Mouse (Mus musculus): ENCODE data around the gene Il24. TPM values are rescaled to one million over a fixed set of nuclear protein-coding genes. Genes with fewer than 3 reads are reported as not detected.

Il24 gene
- total RNA-seq, 2 experiments from 2014 or later, result not detected

DNA sequence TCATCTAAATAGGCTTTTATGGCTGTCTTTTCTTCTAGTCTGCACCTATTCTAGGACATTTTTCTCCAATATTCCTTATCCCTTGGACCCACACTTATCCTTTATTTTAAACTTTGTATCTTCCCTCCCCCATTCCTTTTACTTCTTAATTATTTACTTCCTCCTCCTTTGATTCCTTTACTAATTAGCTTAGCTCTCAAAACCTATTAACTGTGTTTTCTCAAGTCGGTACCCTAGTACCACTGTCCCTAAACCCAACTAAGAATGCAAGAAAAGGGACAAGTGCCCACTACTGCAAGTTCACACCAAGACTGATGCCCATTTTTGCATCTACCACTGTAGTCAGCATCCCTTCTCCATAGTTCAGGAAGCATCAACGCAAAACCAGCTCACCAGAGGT lies 31.5 kb downstream of the Il24 start:
- no peak for DNase-seq (ENCODE audit: low spot score in 2 of 2)

DNA sequence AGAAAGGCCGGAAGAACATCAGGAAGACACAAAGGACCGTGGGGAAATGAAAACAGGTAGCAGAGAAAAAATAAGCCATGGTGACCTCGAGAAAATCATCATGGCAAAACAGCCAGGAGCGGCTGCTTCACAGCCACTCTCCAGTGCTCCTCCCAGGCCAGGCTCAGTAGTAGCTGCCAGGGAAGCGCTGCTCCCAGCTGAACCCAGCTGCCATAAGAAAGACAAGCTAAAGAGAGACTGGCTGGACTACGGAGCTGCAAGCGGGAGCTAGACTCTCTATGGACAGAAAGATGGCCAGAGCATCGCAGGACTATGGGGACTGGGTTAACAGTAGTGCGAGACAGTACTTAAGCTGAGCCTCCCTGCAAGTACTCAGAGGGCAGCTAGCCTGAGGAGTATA lies 32.4 kb downstream of the Il24 start:
- no peak for DNase-seq (ENCODE audit: low spot score in 2 of 2)

DNA sequence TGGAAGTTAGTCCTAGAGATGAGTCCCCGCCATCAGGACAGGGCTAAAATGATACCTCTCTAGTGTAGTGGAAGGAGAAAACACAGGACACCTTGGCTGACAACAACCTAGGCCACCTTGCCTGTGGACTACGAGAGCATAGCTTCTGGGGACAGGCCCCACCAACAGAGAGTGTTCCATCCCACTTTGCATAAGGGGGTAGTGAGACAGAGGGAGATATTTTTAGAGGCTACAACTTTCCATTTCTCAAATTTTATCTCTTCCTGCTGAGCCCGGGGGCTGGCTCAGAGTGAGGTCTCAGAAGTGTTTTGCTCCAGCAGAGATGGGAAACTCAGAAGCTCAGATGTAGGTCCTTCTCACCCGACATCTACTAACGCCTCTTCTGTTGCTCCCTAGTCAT lies 36.8 kb downstream of the Il24 start:
- DNase-seq (ENCODE audit: low spot score in 2 of 2), result no peak

GRCm38 (mm10) chr1:130849530-130850214 lies 37.6 kb downstream of the Il24 start:
- no peak for DNase-seq (ENCODE audit: low spot score in 2 of 2)

GRCm38 (mm10) chr1:130844516-130844915 lies 42.7 kb downstream of the Il24 start:
- no peak for DNase-seq (ENCODE audit: low spot score in 2 of 2)

DNA sequence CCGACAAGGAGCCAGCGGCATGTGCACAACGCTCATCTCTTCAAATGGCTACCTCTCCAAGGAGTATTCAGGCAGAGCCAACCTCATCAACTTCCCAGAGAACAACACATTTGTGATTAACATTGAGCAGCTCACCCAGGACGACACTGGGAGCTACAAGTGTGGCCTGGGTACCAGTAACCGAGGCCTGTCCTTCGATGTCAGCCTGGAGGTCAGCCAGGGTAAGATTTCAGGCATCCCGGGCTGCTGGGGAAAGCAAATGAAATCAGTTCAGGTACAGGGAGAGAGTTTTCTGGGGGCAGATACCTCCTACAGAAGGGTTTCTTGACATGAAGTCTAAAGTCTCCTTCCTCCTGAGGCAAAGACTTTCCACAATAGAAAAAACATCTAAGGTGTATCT lies 45.6 kb downstream of the Il24 start:
- DNase-seq (ENCODE audit: low spot score in 2 of 2), result no peak

DNA sequence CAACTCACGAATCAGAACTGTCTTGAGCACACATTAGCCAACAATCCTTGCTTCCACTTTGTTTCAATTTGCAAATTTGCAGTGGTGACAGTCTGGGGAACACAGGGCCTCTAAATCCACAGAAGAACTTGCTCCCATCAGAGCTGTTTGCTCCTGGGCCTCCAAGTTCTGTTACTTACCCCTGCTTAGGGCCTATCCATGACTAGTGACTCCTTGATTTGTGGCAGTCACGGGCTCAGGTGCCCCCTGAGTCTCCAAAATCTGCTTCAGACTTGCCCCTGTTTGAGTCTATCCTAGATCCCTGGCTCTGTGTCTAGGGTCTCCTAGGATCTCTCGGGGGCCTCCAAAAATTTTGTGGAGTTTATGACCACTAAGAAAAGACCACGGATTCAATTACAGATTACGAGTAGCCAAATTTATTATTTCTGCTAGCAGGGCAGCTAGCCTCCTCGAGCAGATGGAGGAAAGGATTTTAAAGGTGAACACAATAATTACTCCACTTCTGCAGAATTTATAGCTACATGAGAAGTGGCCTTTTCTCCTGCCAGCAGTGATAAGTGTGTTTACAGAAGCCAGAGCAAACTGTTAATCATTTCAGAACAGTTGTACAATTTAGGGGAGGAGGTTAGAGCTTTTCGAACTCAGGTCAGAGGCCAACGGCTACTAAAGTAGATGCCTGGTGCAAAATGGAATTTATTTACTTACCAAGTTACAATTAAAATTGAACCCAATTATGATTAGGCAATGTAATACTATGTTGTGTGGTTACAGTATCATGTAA lies 46.5 kb downstream of the Il24 start:
- DNase-seq (ENCODE audit: low spot score in 2 of 2), result no peak

DNA sequence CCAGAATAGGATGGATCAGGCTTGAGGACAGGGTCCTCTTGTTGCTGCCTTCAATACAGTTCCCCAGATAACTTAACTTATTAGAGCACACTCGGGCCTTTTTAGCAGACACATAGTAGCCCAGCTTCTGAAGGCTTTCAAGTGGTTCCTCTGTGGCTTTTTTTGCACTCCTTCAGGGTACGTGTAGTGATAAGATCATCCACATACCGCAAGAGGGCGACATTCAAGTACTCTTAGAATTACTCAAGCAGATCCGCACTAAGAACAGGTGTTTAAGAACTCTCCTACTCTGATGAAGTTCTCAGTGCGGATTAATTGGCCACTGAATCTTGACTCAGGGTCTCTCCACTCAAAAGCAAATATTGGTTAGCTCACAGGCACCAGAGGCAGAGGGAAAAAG lies 49.0 kb downstream of the Il24 start:
- no peak for DNase-seq (ENCODE audit: low spot score in 2 of 2)

DNA sequence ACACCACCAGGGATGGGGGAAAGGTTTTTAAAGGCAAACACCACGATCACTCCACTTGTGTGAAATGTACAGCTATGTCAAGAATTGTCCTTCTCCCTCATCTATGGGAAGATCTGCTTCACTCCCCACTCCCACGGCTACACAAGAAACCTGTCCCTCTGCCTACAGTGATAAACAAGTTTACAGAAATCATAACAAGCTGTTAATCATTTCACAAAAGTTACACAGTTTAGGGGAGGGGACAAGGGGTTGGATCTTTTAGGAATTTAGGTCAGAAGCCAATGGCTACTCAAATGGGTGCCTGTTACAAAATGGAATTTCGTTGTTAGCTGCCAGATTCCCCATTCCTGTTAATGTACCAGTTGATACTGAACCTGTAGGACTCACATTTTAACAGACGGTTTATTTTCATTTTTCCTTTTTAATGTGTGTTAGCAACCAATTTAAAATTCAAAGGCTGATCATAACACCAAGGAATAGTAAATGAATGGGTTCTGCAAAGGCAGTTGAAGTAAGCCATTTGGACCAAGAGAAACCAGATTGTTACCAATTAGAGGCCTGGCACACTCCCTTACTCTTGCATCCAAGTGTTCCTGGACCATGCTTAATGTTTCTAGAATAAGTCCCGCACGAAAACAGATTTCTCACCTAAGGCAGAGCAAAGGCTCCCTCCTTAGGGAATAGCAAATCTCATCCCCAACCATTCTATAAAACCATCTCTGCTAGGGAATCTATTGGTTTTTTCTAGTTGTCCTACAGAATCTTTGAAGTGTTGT lies 51.9 kb downstream of the Il24 start:
- peak in 1 of 2 experiments; percentile 29 for DNase-seq (ENCODE audit: low spot score in 2 of 2)

DNA sequence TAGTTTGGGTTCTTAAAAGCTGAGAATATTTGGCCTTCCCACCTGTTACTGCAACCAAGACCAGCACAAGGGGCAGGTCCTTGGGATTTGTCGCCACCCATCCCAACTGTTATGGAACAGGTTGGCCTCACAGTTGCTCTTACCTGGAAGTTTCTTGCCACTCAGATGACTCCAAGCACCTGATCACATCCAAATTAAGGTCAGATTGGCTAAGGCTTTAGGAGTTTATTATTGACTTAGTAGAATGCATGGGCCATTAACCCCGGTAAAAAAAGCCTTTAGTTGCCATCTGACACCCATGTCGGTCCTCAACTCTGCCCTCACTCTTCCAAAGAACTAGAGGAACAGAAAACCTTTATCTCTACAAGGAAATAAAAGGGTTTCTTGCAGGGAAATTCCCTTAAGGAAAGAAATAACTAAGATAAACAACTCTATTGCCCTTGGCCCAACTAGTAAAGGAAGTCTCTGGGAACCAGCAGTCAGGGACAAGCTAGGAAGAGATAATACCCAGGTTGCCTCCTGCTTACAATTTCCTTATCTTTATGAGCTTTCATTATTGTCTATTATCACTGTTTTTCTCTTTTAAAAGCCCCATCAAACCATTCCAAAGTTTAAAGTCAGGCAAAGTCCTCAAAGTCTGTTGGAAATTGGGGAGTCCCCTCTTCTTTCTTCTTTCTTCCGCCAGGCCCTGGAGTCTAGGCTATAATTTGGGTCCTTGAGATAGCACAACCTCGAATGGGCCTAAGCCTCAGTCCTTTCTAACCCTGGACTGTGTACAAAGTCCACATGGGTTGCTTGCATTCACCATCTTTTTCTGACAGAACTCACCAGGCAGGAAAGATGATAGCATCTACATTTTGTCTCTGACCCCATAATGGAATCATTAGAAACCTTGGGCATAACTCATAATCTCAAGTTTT lies 54.8 kb downstream of the Il24 start:
- DNase-seq (ENCODE audit: low spot score in 2 of 2), result no peak

Other genes starting within 250 kb of the Il24 start
- 1 to 10 TPM; 1.1 to 1.2 TPM for gene C4bp, start 225.8 kb downstream of the Il24 start, total RNA-seq (2021)
- not detected for gene Gm29427, start 171.7 kb downstream of the Il24 start, total RNA-seq (2021)
- gene Yod1, start 170.1 kb downstream of the Il24 start, total RNA-seq (2021), result 10 to 100 TPM; 10.6 to 10.7 TPM
- gene Pfkfb2, start 158.2 kb downstream of the Il24 start, total RNA-seq (2021), result 10 to 100 TPM; 49.8 to 51.9 TPM
- gene AA986860, start 155.5 kb downstream of the Il24 start, total RNA-seq (2021), result under 1 TPM; 0.91 to 0.98 TPM
- not detected for gene Fcamr, start 86.6 kb downstream of the Il24 start, total RNA-seq (2021)
- gene Pigr, start 60.8 kb downstream of the Il24 start, total RNA-seq (2021), result not detected
- not detected for gene Fcmr, start 21.8 kb downstream of the Il24 start, total RNA-seq (2021)
- gene Il20, start 24.0 kb upstream of the Il24 start, total RNA-seq (2021), result not detected
- gene Il19, start 52.7 kb upstream of the Il24 start, total RNA-seq (2021), result not detected
- gene Il10, start 132.4 kb upstream of the Il24 start, total RNA-seq (2021), result not detected
- gene Mapkapk2, start 210.4 kb upstream of the Il24 start, total RNA-seq (2021), result 10 to 100 TPM; 31.2 to 34.0 TPM

Data from layer of hippocampus, postnatal 10 days (tissue).